Mouse (Mus musculus) stomach, embryonic 14.5 days (tissue): ENCODE data around the gene Spaca9. TPM values are rescaled to one million over a fixed set of nuclear protein-coding genes. Genes with fewer than 3 reads are reported as not detected.

Source experiments
- ATAC-seq: fragments of 200-750 bp; cut with Nextera tagmentation; 2 replicates; pipeline ENCODE4 v1.8.0; 2017; ENCODE audit warnings: low read depth, moderate TSS enrichment; ENCODE audit not compliant: insufficient number of reproducible peaks, insufficient read depth, low FRiP score
- H3K27ac ChIP-seq: fragments of 300-500 bp; sonication (generic); 2 replicates; pipeline ENCODE4 v1.5.1; 2014; ENCODE audit warnings: mild to moderate bottlenecking, low read length, moderate library complexity, mixed read lengths
- H3K27me3 ChIP-seq: fragments of 300-500 bp; sonication (generic); 2 replicates; pipeline ENCODE4 v1.6.1; 2014; ENCODE audit warnings: low read length, control low read depth, mixed read lengths; ENCODE audit not compliant: control insufficient read depth, insufficient read depth
- H3K36me3 ChIP-seq: fragments of 300-500 bp; sonication (generic); 2 replicates; pipeline ENCODE4 v1.6.1; 2014; ENCODE audit warnings: mild to moderate bottlenecking, control low read depth, low read length, moderate library complexity, mixed read lengths; ENCODE audit not compliant: control insufficient read depth, insufficient read depth
- H3K4me1 ChIP-seq: fragments of 300-500 bp; sonication (generic); 2 replicates; pipeline ENCODE4 v1.6.1; 2014; ENCODE audit warnings: low read length, control low read depth, mixed read lengths; ENCODE audit not compliant: control insufficient read depth, insufficient read depth
- H3K4me2 ChIP-seq: fragments of 300-500 bp; sonication (generic); replicated peaks from 2 replicates; pipeline ENCODE4 v1.6.1; 2014; ENCODE audit warnings: low read depth, low read length, control low read depth
- H3K4me3 ChIP-seq: fragments of 300-500 bp; sonication (generic); 2 replicates; pipeline ENCODE4 v1.5.1; 2014; ENCODE audit warnings: low read depth, low read length, control low read depth
- H3K9ac ChIP-seq: fragments of 300-500 bp; sonication (generic); replicated peaks from 2 replicates; pipeline ENCODE4 v1.6.1; 2014; ENCODE audit warnings: low read depth, mild to moderate bottlenecking, control low read depth, low read length, moderate library complexity, mixed read lengths
- H3K9me3 ChIP-seq: fragments of 300-500 bp; sonication (generic); 2 replicates; pipeline ENCODE4 v1.6.1; 2016; ENCODE audit warnings: low read depth, low read length, control low read depth; ENCODE audit not compliant: control insufficient read depth
- WGBS: fragments of 180-500 bp; shearing (Covaris S2); extraction: QIAGEN DNeasy Blood & Tissue Kit; methylation state at CpG from one replicate; pipeline ENCODE4 v1.1.7; 2014; 5-methylcytosine and 5-hydroxymethylcytosine counted together
- microRNA-seq: library from miRNA; unstranded; fragments of <30 nt; microRNA quantifications from one replicate; pipeline ENCODE4, GENCODE M21; 2016
- polyA plus RNA-seq: library from polyadenylated mRNA; unstranded; fragments of >200 nt; fragmentation: Nextera tagmentation; extraction: Ambion mirVana; gene quantifications from 2 replicates; pipeline ENCODE4 v1.2.1, GENCODE M21; 2014

Spaca9 gene
- polyA plus RNA-seq, 1 experiment from 2014 or later: 2.1 TPM

GRCm38 (mm10) chr2:28653351-28653750, 46.2 kb downstream of the Spaca9 start:
- H3K36me3 ChIP-seq: peaks cover 5% of the 10 kb centered on the region
- H3K4me1 ChIP-seq: no peaks in the 10 kb centered on the region
- WGBS: 94% methylated on average over 7 of the region's 7 CpGs
- no peak overlapping the region for H3K27ac ChIP-seq
- H3K4me2 ChIP-seq: no peak overlapping the region
- ATAC-seq: no peak
- H3K9me3 ChIP-seq: no peaks in the 10 kb centered on the region
- H3K27me3 ChIP-seq: no peaks in the 10 kb centered on the region
- H3K4me3 ChIP-seq: no peak overlapping the region
- no peak overlapping the region for H3K9ac ChIP-seq

GRCm38 (mm10) chr2:28650526-28650925, 49.0 kb downstream of the Spaca9 start:
- H3K9me3 ChIP-seq: no peaks in the 10 kb centered on the region
- no peak for ATAC-seq

DNA sequence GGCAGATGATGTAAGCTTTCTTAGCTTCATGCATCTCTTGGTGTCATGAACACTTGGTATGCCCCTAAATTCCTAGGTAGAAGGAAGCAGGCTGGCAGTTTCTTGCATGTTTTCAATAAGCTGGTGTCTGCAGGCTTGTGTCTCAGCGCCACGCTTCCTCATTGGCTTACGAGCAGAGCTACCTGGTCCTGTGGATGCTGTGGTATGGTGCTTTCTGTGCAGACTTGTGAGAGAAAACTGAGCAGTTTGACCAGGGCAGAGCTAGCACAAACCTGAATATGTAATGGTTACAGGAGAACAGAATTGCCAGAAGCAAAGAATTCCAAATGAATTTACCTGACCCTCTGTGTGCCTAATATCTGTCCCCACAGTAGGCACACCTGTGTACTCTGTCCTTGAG, 56.4 kb downstream of the Spaca9 start:
- 80% methylated on average over 3 of the region's 3 CpGs for WGBS
- peaks cover 19% of the 10 kb centered on the region for H3K4me1 ChIP-seq
- no peak overlapping the region for H3K4me2 ChIP-seq
- no peak overlapping the region for H3K27ac ChIP-seq
- no peak for ATAC-seq
- H3K9me3 ChIP-seq: no peaks in the 10 kb centered on the region
- H3K36me3 ChIP-seq: no peaks in the 10 kb centered on the region
- H3K27me3 ChIP-seq: no peaks in the 10 kb centered on the region
- no peak overlapping the region for H3K9ac ChIP-seq
- no peak overlapping the region for H3K4me3 ChIP-seq

More at GRCm38 (mm10) chr2:28650526-28650925, 49.0 kb downstream of the Spaca9 start:
- Histone ChIP-seq H3K27ac (no peak overlapping the region), H3K4me3 (no peak overlapping the region), H3K4me2 (no peak overlapping the region), H3K36me3 (no peaks in the 10 kb centered on the region; the same call in 1 of the 2 replicates), H3K4me1 (no peaks in the 10 kb centered on the region), H3K27me3 (no peaks in the 10 kb centered on the region), H3K9ac (no peak overlapping the region)

Small RNA genes lying within 50 kb of the gene (microRNA-seq; reads per million reads assigned to microRNA genes)
- gene Mir3088: 1.0 reads per million

Other genes with a start within 250 kb of the Spaca9 start
- gene 1700007K13Rik, start 233.4 kb downstream of the Spaca9 start, polyA plus RNA-seq: 1.1 and 1.4 TPM in 2 replicates
- gene Mrps2, start 231.7 kb downstream of the Spaca9 start, polyA plus RNA-seq: 58.5 and 59.3 TPM in 2 replicates
- gene Gbgt1, start 202.8 kb downstream of the Spaca9 start, polyA plus RNA-seq: 2.9 and 3.1 TPM in 2 replicates
- gene Gm10134, start 193.6 kb downstream of the Spaca9 start, polyA plus RNA-seq: 6.6 and 7.5 TPM in 2 replicates
- 36.2 and 38.6 TPM in 2 replicates for gene Ralgds, start 186.6 kb downstream of the Spaca9 start, polyA plus RNA-seq
- 28.9 TPM in 1 of 2 replicates, not detected in the other for gene Cel, start 136.3 kb downstream of the Spaca9 start, polyA plus RNA-seq
- 29.0 and 30.5 TPM in 2 replicates for gene Gtf3c5, start 116.0 kb downstream of the Spaca9 start, polyA plus RNA-seq
- gene Gfi1b, start 77.7 kb downstream of the Spaca9 start, polyA plus RNA-seq: 0.55 and 0.56 TPM in 2 replicates
- gene Tsc1, start 58.5 kb downstream of the Spaca9 start, polyA plus RNA-seq: 20.5 and 22.7 TPM in 2 replicates
- gene Ak8, start 437 bp upstream of the Spaca9 start, polyA plus RNA-seq: 0.42 and 0.59 TPM in 2 replicates
- 22.8 and 23.3 TPM in 2 replicates for gene Gtf3c4, start 140.6 kb upstream of the Spaca9 start, polyA plus RNA-seq
- gene Ddx31, start 140.7 kb upstream of the Spaca9 start, polyA plus RNA-seq: 13.5 and 14.8 TPM in 2 replicates
- 0.12 TPM in 1 of 2 replicates, not detected in the other for gene Barhl1, start 216.9 kb upstream of the Spaca9 start, polyA plus RNA-seq